Mouse (Mus musculus) lung, embryonic 15.5 days (tissue): ENCODE results near the gene Tlcd2. TPM values are rescaled to one million over a fixed set of nuclear protein-coding genes. Genes with fewer than 3 reads are reported as not detected.

Source experiments
- ATAC-seq: fragments of 200-750 bp; cut with Nextera tagmentation; 2 replicates; pipeline ENCODE4 v1.8.0; 2017; ENCODE audit warnings: moderate number of reproducible peaks, borderline replicate concordance; ENCODE audit not compliant: low FRiP score, low TSS enrichment; ENCODE audit errors: extremely low read depth
- H3K27ac ChIP-seq: fragments of 300-500 bp; sonication (generic); 2 replicates; pipeline ENCODE4 v1.5.1; 2015; ENCODE audit warnings: moderate library complexity, mild to moderate bottlenecking, inconsistent platforms
- H3K27me3 ChIP-seq: fragments of 300-500 bp; sonication (generic); 2 replicates; pipeline ENCODE4 v1.6.1; 2015; ENCODE audit warnings: inconsistent platforms
- H3K36me3 ChIP-seq: fragments of 300-500 bp; sonication (generic); 2 replicates; pipeline ENCODE4 v1.6.1; 2015; ENCODE audit warnings: inconsistent platforms
- H3K4me1 ChIP-seq: fragments of 300-500 bp; sonication (generic); 2 replicates; pipeline ENCODE4 v1.6.1; 2015; ENCODE audit warnings: inconsistent platforms
- H3K4me2 ChIP-seq: fragments of 300-500 bp; sonication (generic); 2 replicates; pipeline ENCODE4 v1.6.1; 2015; ENCODE audit warnings: inconsistent platforms, mild to moderate bottlenecking, moderate library complexity
- H3K4me3 ChIP-seq: fragments of 300-500 bp; sonication (generic); 2 replicates; pipeline ENCODE4 v1.5.1; 2015; ENCODE audit warnings: mild to moderate bottlenecking, inconsistent platforms
- H3K9ac ChIP-seq: fragments of 300-500 bp; sonication (generic); 2 replicates; pipeline ENCODE4 v1.6.1; 2015; ENCODE audit warnings: inconsistent platforms
- H3K9me3 ChIP-seq: fragments of 300-500 bp; sonication (generic); 2 replicates; pipeline ENCODE4 v1.6.1; 2016; ENCODE audit warnings: inconsistent platforms
- WGBS: fragments of 180-500 bp; shearing (Covaris S2); methylation state at CpG from one replicate; pipeline ENCODE4 v1.1.7; 2015; 5-methylcytosine and 5-hydroxymethylcytosine counted together
- microRNA counts: library from miRNA; unstranded; fragments of <30 nt; microRNA quantifications from one replicate; lab custom pipeline; 2016
- microRNA-seq: library from miRNA; unstranded; fragments of <30 nt; microRNA quantifications from one replicate; pipeline ENCODE4, GENCODE M21; 2016
- polyA plus RNA-seq: library from polyadenylated mRNA; unstranded; fragments of >200 nt; fragmentation: Nextera tagmentation; extraction: Ambion mirVana; gene quantifications from 2 replicates; pipeline ENCODE4 v1.2.1, GENCODE M21; 2015

Gene Tlcd2
- polyA plus RNA-seq, 1 experiment from 2014 or later, result 18.0 TPM

GRCm38 (mm10) chr11:75510627-75510993 lies 49.1 kb downstream of the Tlcd2 start:
- peaks cover 23% of the 10 kb centered on the region for H3K4me1 ChIP-seq
- peak overlapping the region; percentile 79 for H3K27ac ChIP-seq
- peak overlapping the region; percentile 95 for H3K4me2 ChIP-seq
- peak; percentile 83 for ATAC-seq
- no peaks in the 10 kb centered on the region for H3K27me3 ChIP-seq
- H3K36me3 ChIP-seq, result peaks cover 39% of the 10 kb centered on the region
- no peaks in the 10 kb centered on the region for H3K9me3 ChIP-seq
- H3K9ac ChIP-seq, result peak overlapping the region; percentile 58
- 1% methylated on average over 24 of the region's 24 CpGs for WGBS
- H3K4me3 ChIP-seq, result peak overlapping the region; percentile 49

DNA sequence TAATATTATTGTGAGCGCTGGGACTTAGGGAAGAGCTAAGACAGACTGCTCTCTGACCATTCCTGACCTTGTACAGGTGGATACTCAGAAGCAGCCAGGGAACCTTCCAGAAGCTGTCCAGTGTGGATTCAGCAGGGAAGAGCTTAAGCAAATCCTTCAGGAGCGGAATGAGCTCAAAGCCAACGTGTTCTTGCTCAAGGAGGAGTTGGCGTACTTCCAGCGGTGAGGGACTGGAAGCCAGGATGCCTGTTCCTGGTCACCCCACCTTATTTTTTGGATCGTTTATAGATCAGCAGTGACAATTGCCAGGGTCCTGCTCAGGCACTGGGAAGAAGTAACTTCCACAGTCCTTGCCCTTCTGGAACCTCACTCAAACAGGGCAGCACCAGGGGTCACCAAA lies 49.7 kb downstream of the Tlcd2 start:
- Histone ChIP-seq H3K4me3 (no peak overlapping the region), H3K27me3 (no peaks in the 10 kb centered on the region), H3K9ac (no peak overlapping the region), H3K4me1 (peaks cover 23% of the 10 kb centered on the region), H3K9me3 (no peaks in the 10 kb centered on the region), H3K36me3 (peaks cover 33% of the 10 kb centered on the region), H3K4me2 (no peak overlapping the region), H3K27ac (no peak overlapping the region)
- WGBS, result 64% methylated on average over 6 of the region's 6 CpGs
- no peak for ATAC-seq

DNA sequence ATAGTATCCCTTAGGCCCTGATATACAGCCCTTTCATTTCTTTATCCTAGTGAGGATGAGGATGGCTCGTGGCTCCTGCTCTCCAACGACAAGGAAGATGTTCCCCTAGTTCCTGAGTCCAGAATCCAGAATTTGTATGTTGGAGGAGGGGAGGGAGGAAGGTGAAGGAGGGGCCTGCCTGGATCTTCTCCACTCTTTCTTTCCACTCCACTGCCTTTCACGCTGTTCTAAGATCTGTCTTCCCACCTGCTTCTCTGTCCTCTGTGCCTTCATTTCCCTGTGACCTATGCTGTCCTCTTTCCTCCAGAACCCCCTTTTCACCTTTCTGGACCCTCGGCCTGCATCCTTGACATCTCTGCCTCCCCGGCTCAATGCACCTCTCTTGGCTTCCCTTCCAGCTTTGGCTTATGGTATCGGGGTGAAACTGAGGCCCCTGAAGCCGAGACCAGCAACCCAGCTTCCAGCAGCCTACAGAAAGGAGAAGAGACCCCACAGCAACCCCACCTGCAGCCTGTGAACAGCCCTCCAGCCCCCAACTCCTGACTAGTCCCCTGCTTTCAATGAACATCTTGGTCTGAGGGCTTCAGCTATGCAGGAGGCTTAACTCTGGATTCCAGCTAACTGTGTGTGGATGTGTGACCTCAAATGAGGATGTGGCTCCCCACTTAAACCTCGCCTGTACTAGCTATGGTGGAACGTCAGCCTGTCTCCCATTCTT lies 50.9 kb downstream of the Tlcd2 start:
- Histone ChIP-seq H3K4me2 (no peak overlapping the region), H3K27me3 (no peaks in the 10 kb centered on the region), H3K9me3 (no peaks in the 10 kb centered on the region), H3K27ac (no peak overlapping the region), H3K4me1 (peaks cover 23% of the 10 kb centered on the region), H3K4me3 (no peak overlapping the region), H3K9ac (no peak overlapping the region), H3K36me3 (peaks cover 22% of the 10 kb centered on the region)
- no peak for ATAC-seq
- 73% methylated on average over 9 of the region's 9 CpGs for WGBS

GRCm38 (mm10) chr11:75513336-75513735 lies 51.8 kb downstream of the Tlcd2 start, which contains the start of gene Scarf1:
Gene Scarf1 (plus strand): TSS chr11:75513540.
- Histone ChIP-seq H3K4me1 (peaks cover 23% of the 10 kb centered on the region), H3K27ac (no peak within 1 kb of the TSS), H3K27me3 (no peaks in the 10 kb centered on the region), H3K9me3 (no peaks in the 10 kb centered on the region), H3K4me3 (peak within 1 kb of the TSS; percentile 33), H3K36me3 (peaks cover 13% of the 10 kb centered on the region), H3K4me2 (peak within 1 kb of the TSS; percentile 48), H3K9ac (0 out of 2 replicates have a peak within 1 kb of the TSS, but pooled peaks have one; percentile 10)
- 50% methylated on average over 8 of the region's 8 CpGs for WGBS
- 0 out of 2 replicates have a peak, but pooled peaks have one; percentile 23 for ATAC-seq

- Histone ChIP-seq H3K9me3 (no peaks in the 10 kb centered on the region), H3K27me3 (no peaks in the 10 kb centered on the region), H3K36me3 (no peaks in the 10 kb centered on the region), H3K4me2 (no peak overlapping the region), H3K27ac (no peak overlapping the region), H3K4me3 (no peak overlapping the region), H3K9ac (no peak overlapping the region), H3K4me1 (peaks cover 5% of the 10 kb centered on the region)
- no peak for ATAC-seq
- 87% methylated on average over 25 of the region's 25 CpGs for WGBS
Observed at GRCm38 (mm10) chr11:75515186-75515585, 53.7 kb downstream of the Tlcd2 start.

DNA sequence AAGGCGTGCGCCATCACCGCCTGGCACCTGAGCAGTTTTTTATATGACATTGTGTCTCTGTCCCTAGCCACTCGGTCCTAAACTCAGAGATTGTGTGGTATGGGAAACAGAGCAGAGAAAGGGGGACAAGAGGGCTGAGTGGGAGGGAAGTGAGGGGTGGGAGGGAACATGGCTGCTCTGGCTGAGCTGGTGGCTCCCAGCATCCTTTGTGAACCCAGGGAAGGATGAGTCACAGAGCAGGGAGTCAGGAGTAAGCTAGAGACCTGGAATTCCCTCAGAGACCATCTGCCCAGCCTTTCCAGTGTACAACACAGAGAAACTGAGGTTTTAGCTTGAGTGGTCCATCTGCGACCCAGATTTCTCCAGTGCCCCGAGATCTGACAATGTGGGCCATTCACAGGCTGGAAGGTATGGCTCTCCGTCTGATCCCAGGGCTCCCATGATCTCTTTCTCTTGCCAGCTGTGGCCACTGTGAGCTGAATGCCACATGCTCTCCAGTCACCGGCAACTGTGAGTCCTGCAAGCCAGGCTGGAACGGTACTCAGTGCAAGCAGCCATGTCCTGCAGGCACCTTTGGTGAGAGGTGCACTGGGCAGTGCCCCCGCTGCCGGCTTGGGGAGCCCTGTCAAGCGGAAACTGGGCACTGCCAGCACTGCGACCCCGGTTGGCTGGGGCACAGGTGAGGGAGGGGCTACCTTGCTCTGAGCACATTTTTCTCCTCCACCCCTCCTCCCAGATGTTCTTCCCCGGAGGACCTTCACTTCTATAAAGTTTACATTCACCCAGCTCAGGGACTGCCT lies 58.5 kb downstream of the Tlcd2 start:
- WGBS, result 69% methylated on average over 15 of the region's 15 CpGs
- ATAC-seq, result no peak

More for the DNA sequence above, 58.5 kb downstream of the Tlcd2 start:
- Histone ChIP-seq H3K27me3 (no peaks in the 10 kb centered on the region), H3K4me3 (no peak overlapping the region), H3K27ac (no peak overlapping the region), H3K36me3 (no peaks in the 10 kb centered on the region), H3K9ac (no peak overlapping the region), H3K4me1 (no peaks in the 10 kb centered on the region), H3K4me2 (no peak overlapping the region), H3K9me3 (no peaks in the 10 kb centered on the region)

MicroRNA genes within 50 kb of the gene (microRNA counts, 519-probe panel; counts per million panel counts)
- 3,245 counts per million, percentile 86 among the panel's probes with 10 or more counts for microRNA mmu-miR-22 (lab: Ali Mortazavi, UCI)

Small RNA genes lying within 50 kb of the gene (microRNA-seq; reads per million reads assigned to microRNA genes)
- 2,482 reads per million, percentile 84 among the genes with 10 or more reads in this experiment for gene Mir22

Other genes starting within 250 kb of the Tlcd2 start
- 169 and 176 TPM in 2 replicates for gene Rpa1, start 113.4 kb upstream of the Tlcd2 start, polyA plus RNA-seq
- gene Smyd4, start 113.3 kb upstream of the Tlcd2 start, polyA plus RNA-seq, result 14.4 and 14.6 TPM in 2 replicates
- 46.1 and 57.0 TPM in 2 replicates for gene Serpinf1, start 39.0 kb upstream of the Tlcd2 start, polyA plus RNA-seq
- 0.89 and 4.3 TPM in 2 replicates for gene Serpinf2, start 22.1 kb upstream of the Tlcd2 start, polyA plus RNA-seq
- gene Wdr81, start 7.0 kb upstream of the Tlcd2 start, polyA plus RNA-seq, result 4.5 and 4.8 TPM in 2 replicates
- 56.9 and 57.3 TPM in 2 replicates for gene Prpf8, start 25.1 kb downstream of the Tlcd2 start, polyA plus RNA-seq
- gene Rilp, start 48.4 kb downstream of the Tlcd2 start, polyA plus RNA-seq, result 0.66 and 0.83 TPM in 2 replicates
- gene Scarf1, start 51.8 kb downstream of the Tlcd2 start, polyA plus RNA-seq, result 16.2 and 16.3 TPM in 2 replicates
- gene Slc43a2, start 70.0 kb downstream of the Tlcd2 start, polyA plus RNA-seq, result 5.6 and 6.9 TPM in 2 replicates
- gene Pitpna, start 126.4 kb downstream of the Tlcd2 start, polyA plus RNA-seq, result 73.4 and 76.8 TPM in 2 replicates
- 26.0 TPM in 2 replicates for gene Inpp5k, start 169.3 kb downstream of the Tlcd2 start, polyA plus RNA-seq
- gene Myo1c, start 188.8 kb downstream of the Tlcd2 start, polyA plus RNA-seq, result 71.2 and 78.8 TPM in 2 replicates
- gene Crk, start 217.5 kb downstream of the Tlcd2 start, polyA plus RNA-seq, result 113 and 118 TPM in 2 replicates